Mouse (Mus musculus): ENCODE measurements around the gene Ccdc39. TPM values are rescaled to one million over a fixed set of nuclear protein-coding genes. Genes with fewer than 3 reads are reported as not detected.
A peak's percentile ranks its signal among the peaks of the same experiment; 100 is the strongest.

Gene Ccdc39
- total and polyA plus RNA-seq, 3 experiments, result 0.25 to 5.6 (median 0.51) TPM

GRCm38 (mm10) chr3:33807151-33807550, 37.0 kb downstream of the Ccdc39 start:
- Histone ChIP-seq H3K4me3 (replicated peaks in 1 of 3; ENCODE audit: low read depth in 2 of 3, low read length in 2 of 3, poor library complexity in 1 of 3) (no peak overlapping the region), H3K4me2 (ENCODE audit: insufficient read depth, low read depth, poor library complexity, severe bottlenecking) (no peak overlapping the region), H3K4me1 (ENCODE audit: control insufficient read depth in 1 of 2, insufficient read depth in 2 of 2) (peaks cover 0 to 5% of the 10 kb centered on the region in 2 experiments; a peak in 2 of 4 replicates), H3K36me3 (replicated peaks in 1 of 2; ENCODE audit: control insufficient read depth in 1 of 2, insufficient read depth in 1 of 2, low read length in 1 of 2) (peaks cover 36 to 78% of the 10 kb centered on the region in 2 experiments), H3K79me2 (replicated peaks; ENCODE audit: control insufficient read depth, extremely low read depth, insufficient read depth, poor library complexity, severe bottlenecking) (no peaks in the 10 kb centered on the region; the same call in 1 of the 2 replicates), H3K27ac (ENCODE audit: insufficient read depth, low read depth) (no peak overlapping the region), H3K9me3 (replicated peaks; ENCODE audit: low read length) (no peaks in the 10 kb centered on the region), H3K27me3 (replicated peaks) (no peaks in the 10 kb centered on the region), H3K9ac (ENCODE audit: insufficient read depth, low read depth) (no peak overlapping the region)
- DNase-seq (ENCODE audit: extremely low read depth), result no peak
- dilution Hi-C loops (cut with MboI; ENCODE audit: extremely low pct_ligation_motif_present, extremely low pct_unique_long_range_greater_than_20kb, low sequenced_read_pairs) (no loop called here), in situ Hi-C loops (cut with MboI; ENCODE audit: low pct_ligation_motif_present, low pct_unique_long_range_greater_than_20kb, low sequenced_read_pairs) (loop anchor here (25.0 kb wide), 1 partner anchor 255 kb away; no protein-coding TSS in a partner anchor)
- TF ChIP-seq CTCF (conservative IDR thresholded peaks at IDR 0.05 in 1 of 2, IDR thresholded peaks at IDR 0.05 in 1 of 2; ENCODE audit: low read depth in 2 of 2, low read length in 2 of 2) (no peak), USF2 (conservative IDR thresholded peaks at IDR 0.05; ENCODE audit: low read depth, low read length) (no peak), MAX (IDR thresholded peaks at IDR 0.05; ENCODE audit: low read length) (no peak)

- dilution Hi-C loops (cut with MboI; ENCODE audit: extremely low pct_ligation_motif_present, extremely low pct_unique_long_range_greater_than_20kb, low sequenced_read_pairs) (no loop called here), in situ Hi-C loops (cut with MboI; ENCODE audit: low pct_ligation_motif_present, low pct_unique_long_range_greater_than_20kb, low sequenced_read_pairs) (loop anchor here (25.0 kb wide), 1 partner anchor 262 kb away; no protein-coding TSS in a partner anchor)
- Histone ChIP-seq H3K9ac (ENCODE audit: insufficient read depth, low read depth) (peak overlapping the region; percentile 95), H3K27ac (ENCODE audit: insufficient read depth, low read depth) (peak overlapping the region; percentile 81), H3K27me3 (replicated peaks) (no peaks in the 10 kb centered on the region), H3K4me3 (replicated peaks in 1 of 3; ENCODE audit: low read depth in 2 of 3, low read length in 2 of 3, poor library complexity in 1 of 3) (peak overlapping the region; percentile 91 to 95 (median 94)), H3K79me2 (replicated peaks; ENCODE audit: control insufficient read depth, extremely low read depth, insufficient read depth, poor library complexity, severe bottlenecking) (peaks cover 18% of the 10 kb centered on the region), H3K9me3 (replicated peaks; ENCODE audit: low read length) (no peaks in the 10 kb centered on the region), H3K4me1 (ENCODE audit: control insufficient read depth in 1 of 2, insufficient read depth in 2 of 2) (peaks cover 0 to 14% of the 10 kb centered on the region in 2 experiments; a peak in 2 of 4 replicates), H3K4me2 (ENCODE audit: insufficient read depth, low read depth, poor library complexity, severe bottlenecking) (no peak overlapping the region), H3K36me3 (replicated peaks in 1 of 2; ENCODE audit: control insufficient read depth in 1 of 2, insufficient read depth in 1 of 2, low read length in 1 of 2) (peaks cover 11 to 33% of the 10 kb centered on the region in 2 experiments)
- TF ChIP-seq JUND (conservative IDR thresholded peaks at IDR 0.05; ENCODE audit: low read depth, low read length), result no peak
- TF ChIP-seq E2F4 (IDR thresholded peaks at IDR 0.05; ENCODE audit: insufficient replicate concordance, low read depth, low read length), result no peak
- TF ChIP-seq MEF2A (IDR thresholded peaks at IDR 0.05; ENCODE audit: borderline replicate concordance, low read depth, low read length), result no peak
- DNase-seq (ENCODE audit: extremely low read depth), result peak; percentile 24
These were observed 43.6 kb downstream of the Ccdc39 start for GRCm38 (mm10) chr3:33800513-33800820.

- Histone ChIP-seq H3K79me2 (replicated peaks; ENCODE audit: control insufficient read depth, extremely low read depth, insufficient read depth, poor library complexity, severe bottlenecking) (peaks cover 18% of the 10 kb centered on the region), H3K36me3 (replicated peaks in 1 of 2; ENCODE audit: control insufficient read depth in 1 of 2, insufficient read depth in 1 of 2, low read length in 1 of 2) (peaks cover 6 to 28% of the 10 kb centered on the region in 2 experiments), H3K27me3 (replicated peaks) (no peaks in the 10 kb centered on the region), H3K4me3 (replicated peaks in 1 of 3; ENCODE audit: low read depth in 2 of 3, low read length in 2 of 3, poor library complexity in 1 of 3) (peak within 1 kb of the TSS; percentile 91 to 95 (median 94)), H3K27ac (ENCODE audit: insufficient read depth, low read depth) (peak within 1 kb of the TSS; percentile 81), H3K9me3 (replicated peaks; ENCODE audit: low read length) (no peaks in the 10 kb centered on the region), H3K4me1 (ENCODE audit: control insufficient read depth in 1 of 2, insufficient read depth in 2 of 2) (peaks cover 0 to 14% of the 10 kb centered on the region in 2 experiments; a peak in 2 of 4 replicates), H3K9ac (ENCODE audit: insufficient read depth, low read depth) (peak within 1 kb of the TSS; percentile 95), H3K4me2 (ENCODE audit: insufficient read depth, low read depth, poor library complexity, severe bottlenecking) (peak within 1 kb of the TSS; percentile 68; the same call in 1 of the 2 replicates)
- dilution Hi-C loops (cut with MboI; ENCODE audit: extremely low pct_ligation_motif_present, extremely low pct_unique_long_range_greater_than_20kb, low sequenced_read_pairs) (no loop called here), in situ Hi-C loops (cut with MboI; ENCODE audit: low pct_ligation_motif_present, low pct_unique_long_range_greater_than_20kb, low sequenced_read_pairs) (loop anchor here (25.0 kb wide), 1 partner anchor 262 kb away; no protein-coding TSS in a partner anchor)
- peak; percentile 96 for DNase-seq (ENCODE audit: extremely low read depth)
- peak; percentile 93 for TF ChIP-seq HCFC1 (IDR thresholded peaks at IDR 0.05; ENCODE audit: low read depth, low read length)
- TF ChIP-seq GABPA (IDR thresholded peaks at IDR 0.05; ENCODE audit: insufficient replicate concordance, low read depth, low read length), result peak; percentile 34; the same call in 1 of the 2 replicates
- TF ChIP-seq MEF2A (IDR thresholded peaks at IDR 0.05; ENCODE audit: borderline replicate concordance, low read depth, low read length), result peak; percentile 46; the same call in 1 of the 2 replicates
- no peak for TF ChIP-seq MAFK (IDR thresholded peaks at IDR 0.05; ENCODE audit: insufficient replicate concordance, low read length)
- TF ChIP-seq ZC3H11A (IDR thresholded peaks at IDR 0.05; ENCODE audit: low read depth, low read length), result no peak
- TF ChIP-seq KAT2A (IDR thresholded peaks at IDR 0.05; ENCODE audit: insufficient replicate concordance, low read length), result peak; percentile 92; the same call in 1 of the 2 replicates
- TF ChIP-seq RCOR1 (conservative IDR thresholded peaks at IDR 0.05; ENCODE audit: low read depth, low read length), result no peak
- TF ChIP-seq MAZ (IDR thresholded peaks at IDR 0.05; ENCODE audit: low read depth, low read length), result peak; percentile 5; the same call in 1 of the 2 replicates
- no peak for TF ChIP-seq ZNF384 (IDR thresholded peaks at IDR 0.05; ENCODE audit: low read depth, low read length)
- no peak for TF ChIP-seq ZKSCAN1 (IDR thresholded peaks at IDR 0.05; ENCODE audit: borderline replicate concordance, low read depth, low read length)
- TF ChIP-seq SIN3A (IDR thresholded peaks at IDR 0.05; ENCODE audit: low read length), result peak; percentile 83
- no peak for TF ChIP-seq E2F4 (IDR thresholded peaks at IDR 0.05; ENCODE audit: insufficient replicate concordance, low read depth, low read length)
- TF ChIP-seq SMC3 (IDR thresholded peaks at IDR 0.05; ENCODE audit: low read depth, low read length), result no peak
- peak; percentile 84 for TF ChIP-seq NRF1 (IDR thresholded peaks at IDR 0.05; ENCODE audit: low read depth, low read length)
- peak; percentile 92 for TF ChIP-seq POLR2A (IDR thresholded peaks at IDR 0.05; ENCODE audit: low read depth, low read length)
- TF ChIP-seq MAX (IDR thresholded peaks at IDR 0.05; ENCODE audit: low read length), result peak; percentile 39; the same call in 1 of the 2 replicates
- TF ChIP-seq BHLHE40 (IDR thresholded peaks at IDR 0.05; ENCODE audit: low read depth, low read length), result peak; percentile 24; the same call in 1 of the 2 replicates
- TF ChIP-seq ELF1 (IDR thresholded peaks at IDR 0.05; ENCODE audit: low read depth, low read length), result peak; percentile 99
- TF ChIP-seq ZMIZ1 (IDR thresholded peaks at IDR 0.05; ENCODE audit: low read depth, low read length), result 0 out of 2 replicates have a peak, but pooled peaks have one; percentile 90
These were observed 44.2 kb downstream of the Ccdc39 start, which contains the start of gene Ttc14 for GRCm38 (mm10) chr3:33799617-33800512. Gene Ttc14 (plus strand): TSS chr3:33799832.
